Mouse (Mus musculus) heart, embryonic 11.5 days (tissue): ENCODE data around the gene Art1. TPM values are rescaled to one million over a fixed set of nuclear protein-coding genes. Genes with fewer than 3 reads are reported as not detected.

ENCODE experiments used
- ATAC-seq: fragments of 200-750 bp; cut with Nextera tagmentation; replicated peaks from 2 replicates; pipeline ENCODE4 v1.8.0; 2017; ENCODE audit warnings: moderate library complexity; ENCODE audit not compliant: insufficient number of reproducible peaks, low FRiP score, low TSS enrichment
- H3K27ac ChIP-seq: fragments of 300-500 bp; sonication (generic); 2 replicates; pipeline ENCODE4 v1.5.1; 2014; ENCODE audit warnings: mild to moderate bottlenecking, low read depth, low read length
- H3K27me3 ChIP-seq: fragments of 300-500 bp; sonication (generic); 2 replicates; pipeline ENCODE4 v1.6.1; 2014; ENCODE audit warnings: mild to moderate bottlenecking, low read length, mixed read lengths; ENCODE audit not compliant: control insufficient read depth, insufficient read depth
- H3K36me3 ChIP-seq: fragments of 300-500 bp; sonication (generic); 2 replicates; pipeline ENCODE4 v1.6.1; 2014; ENCODE audit warnings: mild to moderate bottlenecking, low read length, moderate library complexity, mixed read lengths; ENCODE audit not compliant: control insufficient read depth, insufficient read depth
- H3K4me1 ChIP-seq: fragments of 300-500 bp; sonication (generic); 2 replicates; pipeline ENCODE4 v1.6.1; 2014; ENCODE audit warnings: low read length; ENCODE audit not compliant: control insufficient read depth, insufficient read depth
- H3K4me2 ChIP-seq: fragments of 300-500 bp; sonication (generic); 2 replicates; pipeline ENCODE4 v1.6.1; 2014; ENCODE audit warnings: mild to moderate bottlenecking, moderate library complexity
- H3K4me3 ChIP-seq: fragments of 300-500 bp; sonication (generic); 2 replicates; pipeline ENCODE4 v1.5.1; 2014; ENCODE audit warnings: low read depth, low read length
- H3K9ac ChIP-seq: fragments of 300-500 bp; sonication (generic); 2 replicates; pipeline ENCODE4 v1.6.1; 2014; ENCODE audit warnings: mild to moderate bottlenecking, low read depth, low read length, moderate library complexity
- H3K9me3 ChIP-seq: fragments of 300-500 bp; sonication (generic); replicated peaks from 2 replicates; pipeline ENCODE4 v1.6.1; 2016; ENCODE audit warnings: low read length; ENCODE audit not compliant: control insufficient read depth
- WGBS: fragments of 180-500 bp; shearing (Covaris S2); extraction: QIAGEN DNeasy Blood & Tissue Kit; methylation state at CpG from one replicate; pipeline ENCODE4 v1.1.7; 2014; ENCODE audit not compliant: insufficient replicate concordance; 5-methylcytosine and 5-hydroxymethylcytosine counted together
- polyA plus RNA-seq: library from polyadenylated mRNA; unstranded; fragments of >200 nt; fragmentation: Nextera tagmentation; extraction: Ambion mirVana; gene quantifications from 2 replicates; pipeline ENCODE4 v1.2.1, GENCODE M21; 2014

Gene Art1
- polyA plus RNA-seq, 1 experiment from 2014 or later: 9.5 TPM

GRCm38 (mm10) chr7:102078517-102078916 is 23.0 kb upstream of the Art1 start:
- no peak overlapping the region for H3K27ac ChIP-seq
- no peaks in the 10 kb centered on the region for H3K4me1 ChIP-seq
- peaks cover 52% of the 10 kb centered on the region for H3K36me3 ChIP-seq
- H3K9me3 ChIP-seq: no peaks in the 10 kb centered on the region
- no peak overlapping the region for H3K9ac ChIP-seq
- H3K4me2 ChIP-seq: no peak overlapping the region
- no peak for ATAC-seq
- no peak overlapping the region for H3K4me3 ChIP-seq
- no peaks in the 10 kb centered on the region for H3K27me3 ChIP-seq
- WGBS: 80% methylated on average over 7 of the region's 7 CpGs

- 89% methylated on average over 8 of the region's 8 CpGs for WGBS
- Histone ChIP-seq H3K27me3 (no peaks in the 10 kb centered on the region), H3K4me2 (no peak overlapping the region), H3K9me3 (no peaks in the 10 kb centered on the region), H3K27ac (no peak overlapping the region), H3K4me1 (no peaks in the 10 kb centered on the region), H3K9ac (no peak overlapping the region), H3K36me3 (peaks cover 44% of the 10 kb centered on the region), H3K4me3 (no peak overlapping the region)
- ATAC-seq: no peak
These were observed 21.2 kb upstream of the Art1 start for GRCm38 (mm10) chr7:102080311-102080710.

GRCm38 (mm10) chr7:102081784-102082183 is 19.8 kb upstream of the Art1 start:
- ATAC-seq: no peak
- no peak overlapping the region for H3K4me2 ChIP-seq
- WGBS: 95% methylated on average over 5 of the region's 5 CpGs
- peaks cover 34% of the 10 kb centered on the region for H3K36me3 ChIP-seq
- H3K9me3 ChIP-seq: no peaks in the 10 kb centered on the region
- no peaks in the 10 kb centered on the region for H3K4me1 ChIP-seq
- no peak overlapping the region for H3K27ac ChIP-seq
- H3K4me3 ChIP-seq: no peak overlapping the region
- H3K9ac ChIP-seq: no peak overlapping the region
- H3K27me3 ChIP-seq: no peaks in the 10 kb centered on the region

GRCm38 (mm10) chr7:102082816-102083215 is 18.7 kb upstream of the Art1 start, which contains the start of gene Trpc2:
Trpc2 (plus strand) TSS chr7:102083116.
- no peak within 1 kb of the TSS for H3K27ac ChIP-seq
- H3K4me2 ChIP-seq: no peak within 1 kb of the TSS
- H3K4me3 ChIP-seq: no peak within 1 kb of the TSS
- H3K4me1 ChIP-seq: no peaks in the 10 kb centered on the region
- ATAC-seq: no peak
- H3K9ac ChIP-seq: no peak within 1 kb of the TSS
- H3K27me3 ChIP-seq: no peaks in the 10 kb centered on the region
- no peaks in the 10 kb centered on the region for H3K9me3 ChIP-seq
- WGBS: 89% methylated on average over 5 of the region's 5 CpGs
- peaks cover 30% of the 10 kb centered on the region for H3K36me3 ChIP-seq

- no peak overlapping the region for H3K4me2 ChIP-seq
- no peaks in the 10 kb centered on the region for H3K4me1 ChIP-seq
- no peak for ATAC-seq
- peaks cover 23% of the 10 kb centered on the region for H3K36me3 ChIP-seq
- no peak overlapping the region for H3K27ac ChIP-seq
- no peak overlapping the region for H3K9ac ChIP-seq
- no peak overlapping the region for H3K4me3 ChIP-seq
- no peaks in the 10 kb centered on the region for H3K9me3 ChIP-seq
- WGBS: 83% methylated on average over 26 of the region's 26 CpGs
- no peaks in the 10 kb centered on the region for H3K27me3 ChIP-seq
These were observed 17.4 kb upstream of the Art1 start for GRCm38 (mm10) chr7:102084041-102084696.

- H3K4me2 ChIP-seq: no peak overlapping the region
- no peak overlapping the region for H3K27ac ChIP-seq
- no peak for ATAC-seq
- H3K4me3 ChIP-seq: no peak overlapping the region
- H3K36me3 ChIP-seq: peaks cover 9% of the 10 kb centered on the region
- no peaks in the 10 kb centered on the region for H3K4me1 ChIP-seq
- H3K9ac ChIP-seq: no peak overlapping the region
- no peaks in the 10 kb centered on the region for H3K27me3 ChIP-seq
- H3K9me3 ChIP-seq: 0 out of 2 replicates have a peak, but pooled peaks cover 2% of the 10 kb centered on the region
- WGBS: 77% methylated on average over 4 of the region's 4 CpGs
These were observed 14.2 kb upstream of the Art1 start for GRCm38 (mm10) chr7:102087336-102087735.

GRCm38 (mm10) chr7:102099760-102100661 is 1.5 kb upstream of the Art1 start:
- ATAC-seq: 0 out of 2 replicates have a peak, but pooled peaks have one; percentile 37

GRCm38 (mm10) chr7:102100868-102101267 is 675 bp upstream of the Art1 start:
- no peak overlapping the region for H3K4me3 ChIP-seq
- no peaks in the 10 kb centered on the region for H3K27me3 ChIP-seq
- H3K9ac ChIP-seq: peak overlapping the region; percentile 25; the same call in 1 of the 2 replicates
- H3K4me2 ChIP-seq: no peak overlapping the region; the same call in 1 of the 2 replicates
- H3K9me3 ChIP-seq: no peaks in the 10 kb centered on the region
- peaks cover 24% of the 10 kb centered on the region for H3K4me1 ChIP-seq
- H3K36me3 ChIP-seq: no peaks in the 10 kb centered on the region
- 54% methylated on average over 5 of the region's 5 CpGs for WGBS
- peak overlapping the region; percentile 51; the same call in 1 of the 2 replicates for H3K27ac ChIP-seq
- no peak for ATAC-seq

More at GRCm38 (mm10) chr7:102099760-102100661, 1.5 kb upstream of the Art1 start:
- Histone ChIP-seq H3K4me1 (peaks cover 24% of the 10 kb centered on the region), H3K9me3 (no peaks in the 10 kb centered on the region), H3K27me3 (no peaks in the 10 kb centered on the region), H3K9ac (peak overlapping the region; percentile 62), H3K4me2 (peak overlapping the region; percentile 74), H3K4me3 (peak overlapping the region; percentile 35), H3K36me3 (no peaks in the 10 kb centered on the region), H3K27ac (peak overlapping the region; percentile 51; the same call in 1 of the 2 replicates)
- WGBS: 4% methylated on average over 30 of the region's 30 CpGs
